Mouse (Mus musculus) lung, postnatal 0 days (tissue): Measurements from ENCODE around the gene Ppox.

Experiments used
- CTCF ChIP-seq: IDR thresholded peaks from 2 replicates; pipeline ENCODE4 v1.5.1; 2016; ENCODE audit warnings: antibody characterized with exemption, mild to moderate bottlenecking
- EP300 ChIP-seq: IDR thresholded peaks from 2 replicates; pipeline ENCODE4 v1.6.1; 2016; ENCODE audit warnings: antibody characterized with exemption, mild to moderate bottlenecking, control low read depth

DNA sequence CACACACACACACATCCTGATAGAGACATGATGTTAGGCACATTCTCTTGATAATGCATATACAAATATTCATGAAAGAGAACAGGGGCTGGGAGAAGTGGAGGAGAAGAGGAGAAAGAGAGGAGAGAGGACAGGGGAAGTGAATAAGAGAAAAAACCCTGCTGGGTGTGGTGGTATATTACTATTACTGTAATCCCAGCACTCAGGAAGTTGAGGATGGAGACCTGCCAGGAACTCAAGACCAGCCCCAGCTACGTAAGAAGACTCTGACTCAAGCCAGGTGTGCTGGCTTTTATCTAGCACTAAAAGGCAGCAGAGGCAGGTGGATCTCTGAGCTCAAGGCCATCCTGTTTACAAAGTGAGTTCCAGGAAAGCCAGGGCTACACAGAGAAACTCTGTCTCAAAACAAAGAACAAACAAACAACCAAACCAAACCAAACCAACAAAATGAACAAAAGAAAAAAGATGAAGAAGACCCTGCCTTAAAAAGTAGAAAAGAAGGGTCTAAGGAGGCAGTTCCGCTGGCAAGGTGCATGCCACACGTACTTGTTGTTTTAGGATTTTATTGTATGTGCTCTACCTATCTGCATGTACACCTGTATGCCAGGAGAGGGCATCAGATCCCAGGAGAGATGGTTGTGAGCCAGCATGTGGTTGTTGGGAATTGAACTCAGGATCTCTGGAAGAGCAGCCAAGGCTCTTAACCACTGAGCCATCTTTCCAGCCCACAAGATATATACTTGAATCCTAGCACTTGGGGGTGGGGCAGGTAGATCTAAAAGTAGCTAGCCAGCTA, 17.1 kb downstream of the Ppox start:
- TF ChIP-seq EP300 (0 out of 2 replicates have a peak, but pooled peaks have one; percentile 25), CTCF (peak; percentile 54)
